Mouse (Mus musculus) myocyte (in vitro differentiated cells): ENCODE results near the gene Gm20388. TPM values are rescaled to one million over a fixed set of nuclear protein-coding genes. Genes with fewer than 3 reads are reported as not detected.

Source experiments
- H3K27me3 ChIP-seq: one replicate; pipeline ENCODE4 v1.6.1; 2011; ENCODE audit not compliant: control insufficient read depth, insufficient read depth, insufficient read length
- H3K36me3 ChIP-seq: one replicate; pipeline ENCODE4 v1.6.1; 2011; ENCODE audit not compliant: control insufficient read depth, insufficient read depth
- H3K4me2 ChIP-seq: one replicate; pipeline ENCODE4 v1.6.1; 2011; ENCODE audit warnings: low read depth, control low read depth
- H3K4me3 ChIP-seq: one replicate; pipeline ENCODE4 v1.5.1; 2011; ENCODE audit warnings: mild to moderate bottlenecking, control low read depth, moderate library complexity
- H3K79me2 ChIP-seq: one replicate; pipeline ENCODE4 v1.6.1; 2011; ENCODE audit not compliant: control insufficient read depth, insufficient read depth
- H3ac ChIP-seq: one replicate; pipeline ENCODE4 v1.6.1; 2011; ENCODE audit not compliant: control insufficient read depth, insufficient read length
- CEBPB ChIP-seq: IDR thresholded peaks from 2 replicates; pipeline ENCODE4 v1.6.1; 2011; ENCODE audit warnings: mild to moderate bottlenecking, moderate library complexity; ENCODE audit not compliant: poor library complexity, insufficient read depth, severe bottlenecking
- E2F4 ChIP-seq: IDR thresholded peaks from one replicate; pipeline ENCODE4 v1.6.1; 2011; ENCODE audit warnings: mild to moderate bottlenecking, control low read depth, moderate library complexity; ENCODE audit not compliant: insufficient read depth
- MAX ChIP-seq: IDR thresholded peaks from one replicate; pipeline ENCODE4 v1.6.1; 2011; ENCODE audit warnings: low read depth, mild to moderate bottlenecking, control low read depth
- MYOD1 ChIP-seq, 3 experiments: IDR thresholded peaks; one replicate each; pipeline ENCODE4 v1.6.1; 2011; ENCODE audit warnings: control low read depth in 2 of 3, low read depth in 2 of 3, mild to moderate bottlenecking in 2 of 3, moderate library complexity in 1 of 3; ENCODE audit not compliant: insufficient read length in 2 of 3, control insufficient read depth in 1 of 3
- MYOG ChIP-seq, 3 experiments: IDR thresholded peaks; one replicate each; pipeline ENCODE4 v1.6.1; 2011; ENCODE audit warnings: control low read depth in 2 of 3, low read depth in 2 of 3, mild to moderate bottlenecking in 2 of 3; ENCODE audit not compliant: insufficient read length in 2 of 3, control insufficient read depth in 1 of 3, insufficient read depth in 1 of 3
- POLR2A ChIP-seq: IDR thresholded peaks from one replicate; pipeline ENCODE4 v1.6.1; 2011; ENCODE audit warnings: low read depth, mild to moderate bottlenecking, control low read depth, moderate library complexity; ENCODE audit not compliant: insufficient read length
- POLR2AphosphoS2 ChIP-seq: IDR thresholded peaks from one replicate; pipeline ENCODE4 v1.6.1; 2011; ENCODE audit warnings: low read depth, control low read depth; ENCODE audit not compliant: insufficient read length
- REST ChIP-seq: IDR thresholded peaks from one replicate; pipeline ENCODE4 v1.6.1; 2011; ENCODE audit warnings: mild to moderate bottlenecking, control low read depth, moderate library complexity; ENCODE audit not compliant: insufficient read depth, insufficient read length
- SRF ChIP-seq: IDR thresholded peaks from one replicate; pipeline ENCODE4 v1.6.1; 2011; ENCODE audit warnings: low read depth; ENCODE audit not compliant: control insufficient read depth, insufficient read length
- TCF12 ChIP-seq: IDR thresholded peaks from one replicate; pipeline ENCODE4 v1.6.1; 2011; ENCODE audit warnings: mild to moderate bottlenecking, control low read depth; ENCODE audit not compliant: poor library complexity, insufficient read depth, severe bottlenecking
- TCF3 ChIP-seq: IDR thresholded peaks from one replicate; pipeline ENCODE4 v1.6.1; 2011; ENCODE audit warnings: low read depth, control low read depth; ENCODE audit not compliant: insufficient read length
- USF1 ChIP-seq: IDR thresholded peaks from one replicate; pipeline ENCODE4 v1.6.1; 2011; ENCODE audit warnings: low read depth, mild to moderate bottlenecking, control low read depth, moderate library complexity
- polyA plus RNA-seq: library from polyadenylated mRNA; unstranded; fragments of >200 nt; fragmentation: generic; extraction: Trizol; gene quantifications from one replicate; pipeline ENCODE4 v1.2.1, GENCODE M21; 2012; ENCODE audit warnings: missing spikeins

Gm20388 gene
- polyA plus RNA-seq, 1 experiment: 15.3 TPM

- no peak for TF ChIP-seq POLR2AphosphoS2
- no peak for TF ChIP-seq USF1
- TF ChIP-seq CEBPB: no peak
- TF ChIP-seq TCF3: no peak
- TF ChIP-seq MAX: no peak
- no peak for TF ChIP-seq MYOG (IDR thresholded peaks at IDR 0.05; ENCODE audit: control insufficient read depth in 1 of 3, insufficient read depth in 1 of 3, insufficient read length in 2 of 3, low read depth in 2 of 3)
- no peak for TF ChIP-seq TCF12
- TF ChIP-seq POLR2A: no peak
- TF ChIP-seq MYOD1 (IDR thresholded peaks at IDR 0.05; ENCODE audit: control insufficient read depth in 1 of 3, insufficient read length in 2 of 3, low read depth in 2 of 3): no peak
- TF ChIP-seq SRF: no peak
- no peak for TF ChIP-seq REST
- no peak for TF ChIP-seq E2F4
- Histone ChIP-seq H3K27me3 (no peaks in the 10 kb centered on the region), H3K36me3 (peaks cover 11% of the 10 kb centered on the region), H3ac (no peak overlapping the region), H3K4me2 (no peak overlapping the region), H3K4me3 (no peak overlapping the region), H3K79me2 (peaks cover 92% of the 10 kb centered on the region)
Observed at GRCm38 (mm10) chr8:121623043-121623442, 1712.4 kb downstream of the Gm20388 start.

GRCm38 (mm10) chr8:121628681-121629080 is 1718.0 kb downstream of the Gm20388 start:
- Histone ChIP-seq H3K27me3 (no peaks in the 10 kb centered on the region), H3ac (no peak overlapping the region)
- no peak for TF ChIP-seq MAX
- TF ChIP-seq USF1: peak; percentile 12

GRCm38 (mm10) chr8:121631645-121632071 is 1721.0 kb downstream of the Gm20388 start:
- peak in 2 of 3 experiments; percentile 6 to 46 for TF ChIP-seq MYOD1 (IDR thresholded peaks at IDR 0.05; ENCODE audit: control insufficient read depth in 1 of 3, insufficient read length in 2 of 3, low read depth in 2 of 3)
- TF ChIP-seq TCF12: no peak
- TF ChIP-seq POLR2AphosphoS2: no peak
- no peak overlapping the region for H3ac ChIP-seq
- peaks cover 8% of the 10 kb centered on the region for H3K36me3 ChIP-seq
- H3K27me3 ChIP-seq: no peaks in the 10 kb centered on the region
- H3K4me3 ChIP-seq: no peak overlapping the region
- H3K4me2 ChIP-seq: peak overlapping the region; percentile 66
- H3K79me2 ChIP-seq: peaks cover 85% of the 10 kb centered on the region

More at GRCm38 (mm10) chr8:121628681-121629080, 1718.0 kb downstream of the Gm20388 start:
- Histone ChIP-seq H3K79me2 (peaks cover 82% of the 10 kb centered on the region), H3K4me3 (no peak overlapping the region), H3K36me3 (peaks cover 8% of the 10 kb centered on the region), H3K4me2 (no peak overlapping the region)

GRCm38 (mm10) chr8:121632401-121632800 is 1721.8 kb downstream of the Gm20388 start:
- H3ac ChIP-seq: no peak overlapping the region
- no peaks in the 10 kb centered on the region for H3K27me3 ChIP-seq
- H3K79me2 ChIP-seq: peaks cover 87% of the 10 kb centered on the region
- H3K4me3 ChIP-seq: no peak overlapping the region
- peak in 1 of 3 experiments; percentile 21 for TF ChIP-seq MYOD1 (IDR thresholded peaks at IDR 0.05; ENCODE audit: control insufficient read depth in 1 of 3, insufficient read length in 2 of 3, low read depth in 2 of 3)
- TF ChIP-seq USF1: no peak
- no peak for TF ChIP-seq SRF
- H3K36me3 ChIP-seq: peaks cover 3% of the 10 kb centered on the region
- peak overlapping the region; percentile 66 for H3K4me2 ChIP-seq

- Histone ChIP-seq H3K36me3 (no peaks in the 10 kb centered on the region), H3K4me3 (no peak overlapping the region), H3K79me2 (peaks cover 93% of the 10 kb centered on the region), H3K4me2 (no peak overlapping the region), H3ac (no peak overlapping the region), H3K27me3 (no peaks in the 10 kb centered on the region)
- no peak for TF ChIP-seq USF1
- no peak for TF ChIP-seq POLR2A
- no peak for TF ChIP-seq TCF12
- TF ChIP-seq SRF: no peak
Observed at GRCm38 (mm10) chr8:121635534-121635933, 1724.9 kb downstream of the Gm20388 start.

GRCm38 (mm10) chr8:121636180-121636579 is 1725.5 kb downstream of the Gm20388 start:
- no peak overlapping the region for H3K4me3 ChIP-seq
- H3ac ChIP-seq: no peak overlapping the region
- no peaks in the 10 kb centered on the region for H3K27me3 ChIP-seq
- no peaks in the 10 kb centered on the region for H3K36me3 ChIP-seq
- H3K4me2 ChIP-seq: no peak overlapping the region
- peaks cover 92% of the 10 kb centered on the region for H3K79me2 ChIP-seq
- TF ChIP-seq E2F4: no peak
- TF ChIP-seq MAX: no peak
- TF ChIP-seq POLR2AphosphoS2: no peak
- no peak for TF ChIP-seq MYOG (IDR thresholded peaks at IDR 0.05; ENCODE audit: control insufficient read depth in 1 of 3, insufficient read depth in 1 of 3, insufficient read length in 2 of 3, low read depth in 2 of 3)
- TF ChIP-seq MYOD1 (IDR thresholded peaks at IDR 0.05; ENCODE audit: control insufficient read depth in 1 of 3, insufficient read length in 2 of 3, low read depth in 2 of 3): no peak
- TF ChIP-seq SRF: no peak
- no peak for TF ChIP-seq CEBPB
- TF ChIP-seq POLR2A: no peak
- no peak for TF ChIP-seq TCF3
- no peak for TF ChIP-seq TCF12
- no peak for TF ChIP-seq USF1
- no peak for TF ChIP-seq REST
